Mouse (Mus musculus): ENCODE data around the gene Cpa2.

GRCm38 (mm10) chr6:30538240-30538639, 3.1 kb upstream of the Cpa2 start:
- TF ChIP-seq CTCF (IDR thresholded peaks at IDR 0.05; ENCODE audit: low read depth) (no peak), EP300 (optimal IDR thresholded peaks at IDR 0.05) (no peak)
